ENCODE assay signal across 9 mouse cellular contexts in the genomic region with DNA sequence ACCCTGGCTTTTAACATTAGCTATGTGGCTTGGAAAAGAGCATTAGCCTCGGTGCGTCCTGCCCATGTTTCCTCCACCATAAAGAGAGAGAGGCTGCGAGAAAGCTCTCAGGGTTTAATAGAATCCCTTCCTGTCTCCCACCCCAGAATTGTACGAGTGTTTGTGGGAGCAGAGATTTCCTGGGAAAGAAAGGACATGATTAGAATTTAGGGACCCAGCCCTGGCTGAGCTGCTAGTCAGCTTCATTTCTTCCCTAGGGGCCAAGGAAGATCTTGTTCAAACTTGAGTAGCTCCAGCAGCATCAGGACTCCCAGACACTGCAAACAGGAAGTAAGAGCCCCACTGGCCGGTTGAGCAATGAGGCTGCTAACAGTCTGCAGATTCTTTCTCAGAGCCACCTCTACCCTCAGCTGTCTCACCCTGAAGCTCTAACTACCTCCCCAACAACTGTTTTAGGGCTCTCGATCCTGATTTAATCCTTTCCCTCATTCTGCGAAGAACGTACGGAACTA. TPM values are rescaled to one million over a fixed set of nuclear protein-coding genes. Genes with fewer than 3 reads are reported as not detected.
DNase-seq lines count a peak whose midpoint lies in the region; ATAC-seq lines count a peak whose summit lies in the region.
"Had no signal": no experiment of that assay in that cellular context is flagged by ENCODE, and none has a peak within 500 bp of the region (broad histone marks: within the 10 kb centered on the region; RNA-seq: fewer than 3 reads in every experiment).

No protein-coding gene starts in this region.

- H3K4me2 ChIP-seq in hindbrain, embryonic 12.5 days (replicated peaks) = no peak overlapping the region
- H3K4me2 ChIP-seq in forebrain, embryonic 12.5 days = no peak overlapping the region
- H3K4me2 ChIP-seq: neural tube, embryonic 12.5 days had no signal

- H3K9ac ChIP-seq in hindbrain, embryonic 12.5 days = no peak overlapping the region
- no peak overlapping the region for H3K9ac ChIP-seq in forebrain, embryonic 12.5 days
- H3K9ac ChIP-seq: neural tube, embryonic 12.5 days had no signal

- no peaks in the 10 kb centered on the region for H3K27me3 ChIP-seq in hindbrain, embryonic 12.5 days
- no peaks in the 10 kb centered on the region for H3K27me3 ChIP-seq in forebrain, embryonic 12.5 days
- H3K27me3 ChIP-seq: neural tube, embryonic 12.5 days had no signal

- H3K36me3 ChIP-seq in hindbrain, embryonic 12.5 days = no peaks in the 10 kb centered on the region
- H3K36me3 ChIP-seq in forebrain, embryonic 12.5 days (replicated peaks) = no peaks in the 10 kb centered on the region
- H3K36me3 ChIP-seq: neural tube, embryonic 12.5 days had no signal

- no peaks in the 10 kb centered on the region for H3K4me1 ChIP-seq in hindbrain, embryonic 12.5 days
- no peaks in the 10 kb centered on the region for H3K4me1 ChIP-seq in forebrain, embryonic 12.5 days
- H3K4me1 ChIP-seq: neural tube, embryonic 12.5 days had no signal

- peak; percentile 35 for DNase-seq in CD4-positive helper T cell, adult 2 months (ENCODE audit: low read depth, low spot score)
- DNase-seq in NIH3T3 (ENCODE audit: low read depth) = peak; percentile 48
- peak; percentile 58 for DNase-seq in lung, postnatal 25 days (ENCODE audit: low spot score)
- DNase-seq in thymus, postnatal 4 days = peak; percentile 56
- DNase-seq in cerebellum, postnatal 10 days = no peak

- no peak overlapping the region for H3K27ac ChIP-seq in hindbrain, embryonic 12.5 days
- no peak overlapping the region for H3K27ac ChIP-seq in forebrain, embryonic 12.5 days
- H3K27ac ChIP-seq: neural tube, embryonic 12.5 days had no signal

- no peak overlapping the region for H3K4me3 ChIP-seq in hindbrain, embryonic 12.5 days
- H3K4me3 ChIP-seq in forebrain, embryonic 12.5 days (replicated peaks) = no peak overlapping the region
- H3K4me3 ChIP-seq: neural tube, embryonic 12.5 days had no signal

- peak; percentile 77 to 79 for ATAC-seq in hematopoietic stem cell, adult 5-6 weeks (replicated peaks in 1 of 2; ENCODE audit: insufficient read depth in 1 of 2, low FRiP score in 2 of 2, low TSS enrichment in 1 of 2, low read depth in 1 of 2, poor library complexity in 2 of 2, severe bottlenecking in 2 of 2)
- no peak for ATAC-seq in hindbrain, embryonic 12.5 days (ENCODE audit: low FRiP score)
- ATAC-seq in forebrain, embryonic 12.5 days (ENCODE audit: low FRiP score) = no peak

- WGBS in hindbrain, embryonic 12.5 days = 80% methylated on average over 9 of the region's 9 CpGs
- 81% methylated on average over 9 of the region's 9 CpGs for WGBS in forebrain, embryonic 12.5 days

- H3K9me3 ChIP-seq in hindbrain, embryonic 12.5 days (replicated peaks) = no peaks in the 10 kb centered on the region
- no peaks in the 10 kb centered on the region for H3K9me3 ChIP-seq in forebrain, embryonic 12.5 days
- H3K9me3 ChIP-seq: neural tube, embryonic 12.5 days had no signal

RNA-seq across cellular contexts. Expression of a gene that starts 9.2 kb away (rescaled TPM):
- total RNA-seq in hematopoietic stem cell, adult 5-6 weeks (2017) = 2.3 and 2.4 TPM in 2 replicates
- 0.46 and 0.76 TPM in 2 replicates for polyA plus RNA-seq in hindbrain, embryonic 12.5 days (2016; fragmentation: Nextera tagmentation; extraction: Ambion mirVana)
- polyA plus RNA-seq in forebrain, embryonic 12.5 days (2016; fragmentation: Nextera tagmentation; extraction: Ambion mirVana) = 0.10 and 0.15 TPM in 2 replicates

RNA-seq across cellular contexts. Expression of a gene that starts 51.7 kb away (rescaled TPM):
- total RNA-seq in hematopoietic stem cell, adult 5-6 weeks (2017) = 99.3 and 101 TPM in 2 replicates
- 72.8 and 75.5 TPM in 2 replicates for polyA plus RNA-seq in hindbrain, embryonic 12.5 days (2016; fragmentation: Nextera tagmentation; extraction: Ambion mirVana)
- 54.1 and 60.4 TPM in 2 replicates for polyA plus RNA-seq in forebrain, embryonic 12.5 days (2016; fragmentation: Nextera tagmentation; extraction: Ambion mirVana)

Comparison
In these comparisons a context has a peak if more than half of its experiments do, and no peak if none do; other contexts are left out.
1. DNase-seq: peak in CD4-positive helper T cell, adult 2 months (single experiment), NIH3T3 (single experiment), lung, postnatal 25 days (single experiment) and thymus, postnatal 4 days (single experiment); none in cerebellum, postnatal 10 days (0 of 2).
2. ATAC-seq: peak in hematopoietic stem cell, adult 5-6 weeks (2 of 2); none in hindbrain, embryonic 12.5 days (single experiment) and forebrain, embryonic 12.5 days (single experiment).